Mouse (Mus musculus): ENCODE measurements at regions not wholly inside any gene's neighbourhood (a gene's known extent, or its start where the extent isn't known, plus 50 kb on each side); places are given as distances from the start of the nearest gene placed in this dataset.

DNA sequence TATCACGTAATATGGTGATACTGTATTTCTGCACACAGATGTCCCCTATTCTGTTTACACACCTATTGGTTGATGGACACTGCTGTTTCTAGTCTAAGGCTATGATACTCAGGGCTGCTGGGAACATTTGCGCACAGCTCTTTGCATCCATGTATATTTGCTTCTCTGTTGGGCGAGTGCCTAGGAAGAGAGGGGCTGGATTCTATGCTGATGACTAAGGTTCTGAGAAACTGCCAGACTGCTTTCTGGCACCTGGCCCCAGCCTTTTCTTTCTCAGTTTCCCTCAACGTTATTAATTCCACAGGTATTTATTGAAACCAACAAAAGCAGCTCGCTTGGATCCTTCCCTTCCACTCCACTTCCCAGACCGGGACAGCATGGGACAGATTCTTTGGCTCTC is 142.2 kb upstream of the Rybp start:
- Histone ChIP-seq H3K4me2 (no peak overlapping the region), H3K9ac (ENCODE audit: low read depth, low read length) (no peak overlapping the region), H3K4me3 (ENCODE audit: low read depth, low read length) (no peak overlapping the region), H3K27me3 (ENCODE audit: control insufficient read depth, insufficient read depth, low read length) (no peaks in the 10 kb centered on the region; the same call in 1 of the 2 replicates), H3K27ac (ENCODE audit: low read depth, low read length) (no peak overlapping the region), H3K36me3 (ENCODE audit: control insufficient read depth, insufficient read depth, low read length) (no peaks in the 10 kb centered on the region), H3K4me1 (ENCODE audit: control insufficient read depth, insufficient read depth, low read length) (peaks cover 5% of the 10 kb centered on the region; the same call in 1 of the 2 replicates), H3K9me3 (replicated peaks; ENCODE audit: control insufficient read depth, low read length) (no peaks in the 10 kb centered on the region)
- ATAC-seq (replicated peaks; ENCODE audit: insufficient number of reproducible peaks, low FRiP score, low TSS enrichment) = no peak
- WGBS (ENCODE audit: insufficient replicate concordance) = 77% methylated on average over 6 of the region's 6 CpGs

DNA sequence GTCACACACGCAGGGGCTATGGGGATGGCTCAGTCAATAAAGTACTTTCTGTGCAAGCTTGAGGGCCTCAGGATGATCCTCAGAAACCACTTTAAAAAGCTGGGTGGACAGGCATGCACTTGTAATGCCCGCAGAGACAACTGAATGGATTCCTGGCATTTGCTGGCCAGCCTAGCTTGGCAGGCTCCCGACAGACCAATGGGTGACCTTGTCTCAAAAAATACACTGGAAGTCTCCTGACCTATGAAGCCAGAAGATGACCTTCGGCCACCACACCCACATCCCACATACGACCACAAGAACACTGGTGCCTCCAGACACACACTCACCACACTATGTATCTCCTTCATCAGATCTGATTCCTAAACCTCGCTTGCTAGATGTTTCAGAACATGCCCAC is 141.5 kb upstream of the Rybp start:
- H3K4me3 ChIP-seq (ENCODE audit: low read depth, low read length) = no peak overlapping the region
- whole genome bisulfite sequencing (ENCODE audit: insufficient replicate concordance) = 77% methylated on average over 6 of the region's 6 CpGs
- H3K4me1 ChIP-seq (ENCODE audit: control insufficient read depth, insufficient read depth, low read length) = peaks cover 5% of the 10 kb centered on the region; the same call in 1 of the 2 replicates
- no peak overlapping the region for H3K9ac ChIP-seq (ENCODE audit: low read depth, low read length)
- no peak for ATAC-seq (replicated peaks; ENCODE audit: insufficient number of reproducible peaks, low FRiP score, low TSS enrichment)
- H3K27ac ChIP-seq (ENCODE audit: low read depth, low read length) = no peak overlapping the region
- H3K9me3 ChIP-seq (replicated peaks; ENCODE audit: control insufficient read depth, low read length) = no peaks in the 10 kb centered on the region
- no peaks in the 10 kb centered on the region for H3K36me3 ChIP-seq (ENCODE audit: control insufficient read depth, insufficient read depth, low read length)
- no peak overlapping the region for H3K4me2 ChIP-seq
- H3K27me3 ChIP-seq (ENCODE audit: control insufficient read depth, insufficient read depth, low read length) = no peaks in the 10 kb centered on the region; the same call in 1 of the 2 replicates

DNA sequence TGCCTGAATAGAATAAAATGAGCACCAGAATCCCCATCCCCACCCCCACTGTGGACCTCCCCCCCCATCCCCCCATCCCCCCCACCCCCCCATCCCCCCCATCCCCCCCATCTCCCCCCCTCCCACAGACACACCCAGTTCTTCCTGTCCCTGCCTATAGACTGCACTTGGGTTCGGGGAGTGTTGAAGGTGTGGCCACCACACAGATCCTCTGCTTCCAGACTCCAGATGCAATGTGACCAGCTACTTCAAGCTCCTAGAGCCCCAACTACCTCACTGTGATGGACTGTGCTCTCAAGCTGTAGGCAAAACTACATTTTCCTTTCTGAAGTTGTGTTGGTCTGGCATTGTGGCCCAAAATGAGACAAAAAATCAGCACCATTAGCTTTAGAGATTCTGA is 138.3 kb upstream of the Rybp start:
- no peak for ATAC-seq (replicated peaks; ENCODE audit: insufficient number of reproducible peaks, low FRiP score, low TSS enrichment)
- no peaks in the 10 kb centered on the region for H3K9me3 ChIP-seq (replicated peaks; ENCODE audit: control insufficient read depth, low read length)
- WGBS (ENCODE audit: insufficient replicate concordance) = 69% methylated on average over 1 of the region's 1 CpGs
- H3K4me1 ChIP-seq (ENCODE audit: control insufficient read depth, insufficient read depth, low read length) = peaks cover 4% of the 10 kb centered on the region; the same call in 1 of the 2 replicates
- no peaks in the 10 kb centered on the region for H3K36me3 ChIP-seq (ENCODE audit: control insufficient read depth, insufficient read depth, low read length)
- no peak overlapping the region for H3K4me3 ChIP-seq (ENCODE audit: low read depth, low read length)
- peaks cover 4% of the 10 kb centered on the region; the same call in 1 of the 2 replicates for H3K27me3 ChIP-seq (ENCODE audit: control insufficient read depth, insufficient read depth, low read length)
- no peak overlapping the region for H3K4me2 ChIP-seq
- H3K9ac ChIP-seq (ENCODE audit: low read depth, low read length) = no peak overlapping the region
- H3K27ac ChIP-seq (ENCODE audit: low read depth, low read length) = no peak overlapping the region

DNA sequence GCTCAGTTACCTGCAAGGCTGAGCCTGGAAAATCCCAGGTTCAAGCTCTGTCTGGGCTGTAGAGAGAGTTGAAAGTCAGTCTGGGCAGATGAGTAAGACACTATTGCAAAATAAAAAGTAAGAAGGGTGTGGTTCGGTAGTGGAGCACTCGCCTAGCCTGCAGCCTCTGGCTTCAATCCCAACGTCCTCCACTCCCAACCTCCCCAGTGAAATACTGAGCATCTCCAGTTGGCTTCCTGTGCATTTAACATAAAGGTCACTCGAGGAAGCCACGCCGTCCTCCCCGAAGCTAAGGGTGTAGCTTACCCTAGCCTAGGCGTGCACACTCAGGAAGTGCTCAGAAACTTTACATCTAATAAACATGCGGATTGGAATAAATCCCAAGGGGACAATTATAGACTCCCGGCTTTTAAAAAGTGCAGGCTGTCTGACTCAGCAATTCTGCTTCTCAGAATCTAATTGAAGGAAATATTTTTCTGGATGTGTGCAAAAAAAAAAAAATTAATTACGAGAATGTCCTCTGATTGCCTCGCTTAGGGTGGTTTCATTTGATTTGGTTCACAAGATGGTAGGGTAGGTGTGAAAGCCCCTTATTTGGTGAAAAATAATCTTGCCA is 137.6 kb upstream of the Rybp start:
- ATAC-seq (replicated peaks; ENCODE audit: insufficient number of reproducible peaks, low FRiP score, low TSS enrichment) = no peak
- H3K27me3 ChIP-seq (ENCODE audit: control insufficient read depth, insufficient read depth, low read length) = peaks cover 4% of the 10 kb centered on the region; the same call in 1 of the 2 replicates

DNA sequence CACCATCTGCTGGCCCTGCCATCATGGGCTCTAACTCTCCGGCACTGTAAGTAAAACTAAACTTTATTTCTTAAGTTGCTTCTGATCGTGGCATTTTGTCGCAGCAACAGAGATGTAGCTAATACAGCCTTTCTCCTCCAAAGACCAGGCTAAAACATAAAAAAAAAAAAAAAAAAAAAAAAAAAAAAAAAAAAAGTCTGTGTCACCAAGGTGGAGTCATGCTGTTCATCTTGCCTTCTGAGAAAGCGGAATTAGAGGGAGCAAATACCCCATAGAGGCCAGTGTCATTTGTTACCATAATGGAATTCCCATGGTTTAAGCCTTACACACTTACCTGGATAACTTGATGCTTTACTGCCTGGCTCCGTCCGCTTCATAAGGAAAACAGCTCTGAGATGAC is 136.9 kb upstream of the Rybp start:
- Histone ChIP-seq H3K9me3 (replicated peaks; ENCODE audit: control insufficient read depth, low read length) (no peaks in the 10 kb centered on the region), H3K36me3 (ENCODE audit: control insufficient read depth, insufficient read depth, low read length) (no peaks in the 10 kb centered on the region), H3K4me3 (ENCODE audit: low read depth, low read length) (no peak overlapping the region), H3K4me2 (no peak overlapping the region), H3K9ac (ENCODE audit: low read depth, low read length) (no peak overlapping the region), H3K4me1 (ENCODE audit: control insufficient read depth, insufficient read depth, low read length) (peaks cover 4% of the 10 kb centered on the region; the same call in 1 of the 2 replicates), H3K27me3 (ENCODE audit: control insufficient read depth, insufficient read depth, low read length) (peaks cover 4% of the 10 kb centered on the region; the same call in 1 of the 2 replicates), H3K27ac (ENCODE audit: low read depth, low read length) (no peak overlapping the region)
- WGBS (ENCODE audit: insufficient replicate concordance) = 90% methylated on average over 6 of the region's 6 CpGs
- no peak for ATAC-seq (replicated peaks; ENCODE audit: insufficient number of reproducible peaks, low FRiP score, low TSS enrichment)

More for the DNA sequence above, 137.6 kb upstream of the Rybp start:
- no peak overlapping the region for H3K27ac ChIP-seq (ENCODE audit: low read depth, low read length)
- WGBS (ENCODE audit: insufficient replicate concordance) = 68% methylated on average over 12 of the region's 12 CpGs
- H3K4me2 ChIP-seq = no peak overlapping the region
- H3K9me3 ChIP-seq (replicated peaks; ENCODE audit: control insufficient read depth, low read length) = no peaks in the 10 kb centered on the region
- H3K4me3 ChIP-seq (ENCODE audit: low read depth, low read length) = no peak overlapping the region
- H3K36me3 ChIP-seq (ENCODE audit: control insufficient read depth, insufficient read depth, low read length) = no peaks in the 10 kb centered on the region
- H3K9ac ChIP-seq (ENCODE audit: low read depth, low read length) = no peak overlapping the region
- H3K4me1 ChIP-seq (ENCODE audit: control insufficient read depth, insufficient read depth, low read length) = peaks cover 4% of the 10 kb centered on the region; the same call in 1 of the 2 replicates

DNA sequence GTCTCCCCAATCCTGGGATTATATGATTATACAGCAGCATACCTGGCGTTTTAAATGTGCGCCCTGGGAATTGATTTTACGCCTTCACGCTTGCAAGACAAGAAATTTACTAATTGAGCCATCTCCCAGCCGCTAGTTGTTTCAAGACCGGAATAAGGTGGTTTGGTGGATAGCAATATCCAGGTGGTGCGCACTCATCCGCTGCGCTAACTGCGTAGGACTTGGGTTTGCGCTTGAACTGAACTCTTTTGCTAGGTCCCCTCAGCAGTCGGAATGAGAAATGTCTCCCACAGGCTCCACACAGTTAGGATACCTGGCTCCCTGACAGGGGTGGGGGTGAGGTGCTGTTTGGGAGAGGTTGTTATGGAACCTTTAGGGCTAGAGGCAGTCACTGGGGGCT is 136.4 kb upstream of the Rybp start:
- H3K9ac ChIP-seq (ENCODE audit: low read depth, low read length) = no peak overlapping the region
- H3K4me1 ChIP-seq (ENCODE audit: control insufficient read depth, insufficient read depth, low read length) = peaks cover 4% of the 10 kb centered on the region; the same call in 1 of the 2 replicates
- H3K36me3 ChIP-seq (ENCODE audit: control insufficient read depth, insufficient read depth, low read length) = no peaks in the 10 kb centered on the region
- WGBS (ENCODE audit: insufficient replicate concordance) = 91% methylated on average over 12 of the region's 12 CpGs
- no peak overlapping the region for H3K4me2 ChIP-seq
- no peak for ATAC-seq (replicated peaks; ENCODE audit: insufficient number of reproducible peaks, low FRiP score, low TSS enrichment)
- H3K27ac ChIP-seq (ENCODE audit: low read depth, low read length) = no peak overlapping the region
- H3K27me3 ChIP-seq (ENCODE audit: control insufficient read depth, insufficient read depth, low read length) = peaks cover 4% of the 10 kb centered on the region; the same call in 1 of the 2 replicates
- H3K4me3 ChIP-seq (ENCODE audit: low read depth, low read length) = no peak overlapping the region
- H3K9me3 ChIP-seq (replicated peaks; ENCODE audit: control insufficient read depth, low read length) = no peaks in the 10 kb centered on the region

DNA sequence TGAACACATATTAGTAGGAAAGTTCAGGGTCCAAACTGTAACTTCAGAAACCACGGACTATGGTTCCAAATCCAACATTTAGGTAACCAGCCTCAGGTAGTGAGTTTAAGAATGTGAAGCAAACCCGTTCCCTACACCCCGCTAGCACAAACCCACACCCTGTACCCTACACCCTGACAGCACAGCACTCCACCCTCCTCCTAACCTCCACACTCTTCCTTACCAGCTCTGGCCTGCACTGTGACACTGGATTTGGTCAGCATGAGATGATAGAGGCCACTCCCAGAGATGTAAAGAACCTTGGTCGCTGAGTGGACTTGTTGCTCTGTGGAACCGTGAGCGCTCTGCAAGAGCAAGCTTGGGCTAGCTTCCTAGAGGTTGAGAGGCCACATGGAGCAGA is 135.3 kb upstream of the Rybp start:
- WGBS (ENCODE audit: insufficient replicate concordance) = 78% methylated on average over 6 of the region's 6 CpGs
- H3K27ac ChIP-seq (ENCODE audit: low read depth, low read length) = no peak overlapping the region

DNA sequence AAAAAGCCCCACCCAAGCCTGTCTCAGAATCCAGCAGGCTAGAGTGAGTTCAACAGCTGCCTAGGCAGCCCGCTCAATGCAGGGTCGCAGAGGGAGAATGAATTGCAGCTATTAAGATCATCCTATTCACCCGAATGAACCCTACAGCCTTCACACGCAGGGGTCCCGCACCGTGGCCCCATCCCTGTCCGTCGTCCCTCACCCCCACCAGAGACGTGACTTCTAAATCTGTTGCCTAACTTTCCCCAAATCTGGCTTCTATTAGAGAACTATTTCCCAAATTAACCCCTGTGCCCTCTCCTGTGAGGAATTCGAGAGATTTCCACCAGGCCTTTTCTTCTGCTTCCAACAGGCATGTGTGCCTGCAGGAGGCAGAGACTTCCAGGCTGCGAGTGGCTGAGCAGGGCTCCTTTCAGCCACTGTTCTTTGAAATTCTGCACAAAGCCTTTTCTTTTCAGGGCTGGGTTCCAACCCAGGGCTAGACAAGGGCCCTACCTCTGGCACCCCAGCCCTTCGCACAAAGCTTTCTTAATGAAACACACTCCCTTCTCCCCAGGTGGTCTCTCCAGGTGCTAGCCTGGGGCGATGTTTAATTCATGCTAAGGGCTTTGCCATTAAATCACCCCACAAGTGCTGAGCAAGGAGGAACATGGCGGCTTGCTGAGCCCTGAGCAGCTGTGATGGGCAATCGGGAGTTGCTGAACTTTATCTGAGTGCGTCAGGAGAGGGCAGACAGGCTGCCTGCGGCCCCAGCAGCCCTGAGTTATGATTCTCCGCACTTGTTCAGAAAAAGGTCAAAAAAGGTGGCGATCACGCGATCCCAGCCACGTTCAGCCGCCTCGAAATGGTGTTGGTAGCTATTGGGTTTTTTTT is 134.7 kb upstream of the Rybp start:
- no peak for ATAC-seq (replicated peaks; ENCODE audit: insufficient number of reproducible peaks, low FRiP score, low TSS enrichment)
- Histone ChIP-seq H3K9ac (ENCODE audit: low read depth, low read length) (no peak overlapping the region), H3K4me3 (ENCODE audit: low read depth, low read length) (no peak overlapping the region), H3K9me3 (replicated peaks; ENCODE audit: control insufficient read depth, low read length) (no peaks in the 10 kb centered on the region), H3K4me2 (0 out of 2 replicates have a peak overlapping the region, but pooled peaks have one; percentile 5), H3K27ac (ENCODE audit: low read depth, low read length) (no peak overlapping the region), H3K27me3 (ENCODE audit: control insufficient read depth, insufficient read depth, low read length) (peaks cover 4% of the 10 kb centered on the region; the same call in 1 of the 2 replicates), H3K4me1 (ENCODE audit: control insufficient read depth, insufficient read depth, low read length) (peaks cover 4% of the 10 kb centered on the region; the same call in 1 of the 2 replicates), H3K36me3 (ENCODE audit: control insufficient read depth, insufficient read depth, low read length) (no peaks in the 10 kb centered on the region)
- WGBS (ENCODE audit: insufficient replicate concordance) = 26% methylated on average over 24 of the region's 24 CpGs

More for the DNA sequence above, 135.3 kb upstream of the Rybp start:
- Histone ChIP-seq H3K36me3 (ENCODE audit: control insufficient read depth, insufficient read depth, low read length) (no peaks in the 10 kb centered on the region), H3K4me2 (no peak overlapping the region), H3K9me3 (replicated peaks; ENCODE audit: control insufficient read depth, low read length) (no peaks in the 10 kb centered on the region), H3K4me1 (ENCODE audit: control insufficient read depth, insufficient read depth, low read length) (peaks cover 4% of the 10 kb centered on the region; the same call in 1 of the 2 replicates), H3K9ac (ENCODE audit: low read depth, low read length) (no peak overlapping the region), H3K4me3 (ENCODE audit: low read depth, low read length) (no peak overlapping the region), H3K27me3 (ENCODE audit: control insufficient read depth, insufficient read depth, low read length) (peaks cover 4% of the 10 kb centered on the region; the same call in 1 of the 2 replicates)
- ATAC-seq (replicated peaks; ENCODE audit: insufficient number of reproducible peaks, low FRiP score, low TSS enrichment) = no peak
